Mouse (Mus musculus) C2C12 (cell line): ENCODE results near the gene Rgp1. TPM values are rescaled to one million over a fixed set of nuclear protein-coding genes. Genes with fewer than 3 reads are reported as not detected.

Experiments used
- H3K27me3 ChIP-seq: one replicate; pipeline ENCODE4 v1.6.1; 2011; ENCODE audit not compliant: control insufficient read depth, insufficient read depth, insufficient read length
- H3K36me3 ChIP-seq: one replicate; pipeline ENCODE4 v1.6.1; 2011; ENCODE audit not compliant: control insufficient read depth, insufficient read depth
- H3K4me3 ChIP-seq: one replicate; pipeline ENCODE4 v1.5.1; 2011; ENCODE audit warnings: mild to moderate bottlenecking, control low read depth; ENCODE audit not compliant: poor library complexity, insufficient read depth, severe bottlenecking
- H3K79me2 ChIP-seq: one replicate; pipeline ENCODE4 v1.6.1; 2011; ENCODE audit not compliant: control insufficient read depth, insufficient read depth
- H3K79me3 ChIP-seq: one replicate; pipeline ENCODE4 v1.6.1; 2011; ENCODE audit warnings: low read depth, control low read depth
- H3ac ChIP-seq: one replicate; pipeline ENCODE3; 2011; ENCODE audit warnings: low read depth; ENCODE audit not compliant: control insufficient read depth, insufficient read length
- CEBPB ChIP-seq: IDR thresholded peaks from one replicate; pipeline ENCODE4 v1.6.1; 2011; ENCODE audit warnings: low read depth, mild to moderate bottlenecking, control low read depth, moderate library complexity
- CTCF ChIP-seq: IDR thresholded peaks from one replicate; pipeline ENCODE4 v1.5.1; 2011; ENCODE audit not compliant: control insufficient read depth, insufficient read depth, insufficient read length
- FOSL1 ChIP-seq: IDR thresholded peaks from one replicate; pipeline ENCODE4 v1.8.0; 2011; ENCODE audit warnings: mild to moderate bottlenecking, low read length; ENCODE audit not compliant: poor library complexity, insufficient read depth, severe bottlenecking
- MAX ChIP-seq: IDR thresholded peaks from one replicate; pipeline ENCODE4 v1.6.1; 2011; ENCODE audit warnings: mild to moderate bottlenecking, control low read depth
- MYOD1 ChIP-seq: IDR thresholded peaks from one replicate; pipeline ENCODE4 v1.6.1; 2011; ENCODE audit warnings: low read depth; ENCODE audit not compliant: control insufficient read depth, insufficient read length
- MYOG ChIP-seq: IDR thresholded peaks from one replicate; pipeline ENCODE4 v1.6.1; 2011; ENCODE audit not compliant: control insufficient read depth, insufficient read length; ENCODE audit errors: extremely low read depth
- USF1 ChIP-seq: IDR thresholded peaks from one replicate; pipeline ENCODE4 v1.6.1; 2011; ENCODE audit warnings: low read depth, mild to moderate bottlenecking, control low read depth, moderate library complexity
- polyA plus RNA-seq: library from polyadenylated mRNA; unstranded; fragments of >200 nt; fragmentation: generic; extraction: Trizol; gene quantifications from one replicate; pipeline ENCODE4 v1.2.1, GENCODE M21; 2012; ENCODE audit warnings: missing spikeins

Gene Rgp1
- polyA plus RNA-seq, 1 experiment = 22.6 TPM

GRCm38 (mm10) chr4:43579256-43579655, 741 bp downstream of the Rgp1 start:
- Histone ChIP-seq H3K4me3 (peak overlapping the region; percentile 75), H3K36me3 (peaks cover 32% of the 10 kb centered on the region), H3ac (peak overlapping the region; percentile 99), H3K79me3 (peaks cover 3% of the 10 kb centered on the region), H3K79me2 (peaks cover 33% of the 10 kb centered on the region), H3K27me3 (no peaks in the 10 kb centered on the region)
- no peak for TF ChIP-seq MAX
- no peak for TF ChIP-seq CEBPB
- TF ChIP-seq USF1 = no peak
- TF ChIP-seq FOSL1 = no peak
- TF ChIP-seq MYOG = no peak
- TF ChIP-seq MYOD1 = no peak
- no peak for TF ChIP-seq CTCF

GRCm38 (mm10) chr4:43579731-43580130, 1.2 kb downstream of the Rgp1 start:
- Histone ChIP-seq H3K79me3 (peaks cover 3% of the 10 kb centered on the region), H3K36me3 (peaks cover 33% of the 10 kb centered on the region), H3K27me3 (no peaks in the 10 kb centered on the region), H3K79me2 (peaks cover 33% of the 10 kb centered on the region), H3K4me3 (peak overlapping the region; percentile 75), H3ac (peak overlapping the region; percentile 21)
- TF ChIP-seq FOSL1 (no peak), MYOD1 (no peak), MAX (no peak), MYOG (no peak), CTCF (no peak), CEBPB (no peak), USF1 (no peak)

GRCm38 (mm10) chr4:43580721-43581120, 2.2 kb downstream of the Rgp1 start:
- peaks cover 33% of the 10 kb centered on the region for H3K79me2 ChIP-seq
- H3K4me3 ChIP-seq = no peak overlapping the region
- no peak overlapping the region for H3ac ChIP-seq
- H3K79me3 ChIP-seq = peaks cover 3% of the 10 kb centered on the region
- no peaks in the 10 kb centered on the region for H3K27me3 ChIP-seq
- peaks cover 33% of the 10 kb centered on the region for H3K36me3 ChIP-seq
- TF ChIP-seq MAX (no peak), MYOG (no peak), CTCF (no peak), CEBPB (no peak), MYOD1 (no peak), USF1 (no peak), FOSL1 (no peak)

- peaks cover 33% of the 10 kb centered on the region for H3K36me3 ChIP-seq
These were observed 2.9 kb downstream of the Rgp1 start for GRCm38 (mm10) chr4:43581381-43581780.

GRCm38 (mm10) chr4:43582241-43582640, 3.7 kb downstream of the Rgp1 start:
- Histone ChIP-seq H3K79me3 (peaks cover 3% of the 10 kb centered on the region), H3K36me3 (peaks cover 33% of the 10 kb centered on the region), H3ac (no peak overlapping the region), H3K4me3 (no peak overlapping the region), H3K27me3 (no peaks in the 10 kb centered on the region), H3K79me2 (peaks cover 23% of the 10 kb centered on the region)
- TF ChIP-seq CTCF (no peak), MYOD1 (peak; percentile 10)

More at GRCm38 (mm10) chr4:43581381-43581780, 2.9 kb downstream of the Rgp1 start:
- peaks cover 3% of the 10 kb centered on the region for H3K79me3 ChIP-seq
- H3K79me2 ChIP-seq = peaks cover 31% of the 10 kb centered on the region
- TF ChIP-seq CTCF (no peak), USF1 (no peak), MAX (no peak), MYOG (no peak), CEBPB (no peak), FOSL1 (no peak), MYOD1 (no peak)
- H3ac ChIP-seq = no peak overlapping the region
- no peaks in the 10 kb centered on the region for H3K27me3 ChIP-seq
- H3K4me3 ChIP-seq = no peak overlapping the region

- Histone ChIP-seq H3K79me3 (peaks cover 3% of the 10 kb centered on the region), H3ac (no peak overlapping the region), H3K4me3 (no peak overlapping the region), H3K79me2 (peaks cover 12% of the 10 kb centered on the region), H3K36me3 (peaks cover 33% of the 10 kb centered on the region), H3K27me3 (no peaks in the 10 kb centered on the region)
- TF ChIP-seq MYOG (no peak), FOSL1 (no peak), CEBPB (no peak), USF1 (no peak), CTCF (no peak), MYOD1 (no peak), MAX (no peak)
These were observed 4.9 kb downstream of the Rgp1 start for GRCm38 (mm10) chr4:43583421-43583820.
